Mouse (Mus musculus) cortical plate, adult 2 months (tissue): Measurements from ENCODE around the gene Cilp2. TPM values are rescaled to one million over a fixed set of nuclear protein-coding genes. Genes with fewer than 3 reads are reported as not detected.

Experiments used
- H3K27ac ChIP-seq: fragments of 200-500 bp; 2 replicates; pipeline ENCODE4 v1.5.1; 2012; ENCODE audit warnings: low read length, control low read depth, inconsistent platforms; ENCODE audit not compliant: insufficient read depth
- H3K4me1 ChIP-seq: fragments of 200-500 bp; 2 replicates; pipeline ENCODE4 v1.6.1; 2011; ENCODE audit warnings: low read length; ENCODE audit not compliant: control insufficient read depth, insufficient read depth
- H3K4me3 ChIP-seq: fragments of 200-500 bp; 2 replicates; pipeline ENCODE4 v1.5.1; 2011; ENCODE audit warnings: mild to moderate bottlenecking, low read length, control low read depth; ENCODE audit not compliant: insufficient read depth
- CTCF ChIP-seq: fragments of 200-500 bp; IDR thresholded peaks from 2 replicates; pipeline ENCODE4 v1.5.1; 2011; ENCODE audit warnings: mild to moderate bottlenecking, control low read depth, low read length; ENCODE audit not compliant: insufficient read depth; ENCODE audit errors: extremely low read depth
- POLR2A ChIP-seq: fragments of 200-500 bp; IDR thresholded peaks from 2 replicates; pipeline ENCODE4 v1.6.1; 2011; ENCODE audit warnings: mild to moderate bottlenecking, low read length, control low read depth; ENCODE audit not compliant: insufficient read depth; ENCODE audit errors: extremely low read depth
- polyA plus RNA-seq: library from polyadenylated mRNA; depleted of rRNA; stranded (reverse); fragments of >200 nt; gene quantifications from 2 replicates; pipeline ENCODE4 v1.2.3, GENCODE M21; 2012; rRNA removed

Gene Cilp2
- polyA plus RNA-seq, 1 experiment = 1.4 TPM

DNA sequence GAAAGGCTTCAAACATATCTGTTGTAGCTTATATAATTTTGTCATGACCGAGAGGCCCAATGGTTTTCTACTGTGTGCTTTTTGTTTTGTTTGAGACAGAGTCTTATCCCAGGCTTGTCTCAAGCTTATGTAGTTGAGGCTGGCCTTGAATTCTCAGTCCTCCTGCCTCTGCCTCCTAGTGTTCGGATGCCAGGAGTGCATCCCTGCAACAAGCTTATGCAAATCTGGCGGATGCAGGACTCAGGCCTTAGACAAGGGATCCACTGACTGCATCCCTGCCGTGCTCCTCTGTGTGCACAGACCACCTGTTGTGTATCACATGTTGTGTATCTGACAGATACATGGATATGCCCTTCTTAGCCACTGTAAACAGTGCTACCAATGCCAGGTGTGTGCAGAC, 26.7 kb downstream of the Cilp2 start:
- no peak overlapping the region for H3K4me3 ChIP-seq
- no peak overlapping the region for H3K27ac ChIP-seq
- TF ChIP-seq POLR2A (no peak), CTCF (no peak)
- H3K4me1 ChIP-seq = peaks cover 2% of the 10 kb centered on the region

- no peak for TF ChIP-seq CTCF
- Histone ChIP-seq H3K4me1 (no peaks in the 10 kb centered on the region), H3K4me3 (no peak overlapping the region)
These were observed 33.6 kb downstream of the Cilp2 start for GRCm38 (mm10) chr8:69853869-69854268.

DNA sequence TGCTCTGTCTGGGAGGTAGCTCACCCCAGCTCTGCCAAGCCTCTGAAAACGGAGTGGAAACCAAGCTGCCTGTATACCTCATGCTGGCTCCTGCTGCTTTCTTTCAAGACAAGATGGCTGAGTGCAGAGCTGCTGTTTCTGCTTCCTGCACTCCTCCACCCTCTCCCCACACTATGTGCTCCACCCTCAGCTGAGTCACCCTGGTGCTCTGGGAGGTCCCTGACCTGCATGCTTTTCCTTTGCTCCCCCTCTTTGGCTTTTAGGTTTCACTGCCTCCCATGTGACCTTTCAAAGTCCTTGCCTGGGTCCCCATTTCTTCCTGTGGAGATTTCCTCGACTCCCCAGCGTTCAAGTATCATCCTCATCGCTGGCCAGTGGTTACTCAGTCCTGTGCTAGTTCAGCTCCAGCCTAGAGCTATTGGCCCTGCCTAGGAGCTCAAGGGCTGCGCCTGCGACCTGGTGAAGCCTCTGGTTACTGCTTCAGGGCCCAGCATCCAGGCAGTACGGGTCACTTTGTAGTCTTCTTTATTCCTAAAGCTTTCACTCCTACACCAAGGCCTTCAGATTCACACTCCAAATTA, 36.5 kb downstream of the Cilp2 start:
- TF ChIP-seq POLR2A (no peak), CTCF (no peak)
- H3K4me1 ChIP-seq = no peaks in the 10 kb centered on the region
- no peak overlapping the region for H3K4me3 ChIP-seq
- H3K27ac ChIP-seq = no peak overlapping the region

More at GRCm38 (mm10) chr8:69853869-69854268, 33.6 kb downstream of the Cilp2 start:
- H3K27ac ChIP-seq = no peak overlapping the region

DNA sequence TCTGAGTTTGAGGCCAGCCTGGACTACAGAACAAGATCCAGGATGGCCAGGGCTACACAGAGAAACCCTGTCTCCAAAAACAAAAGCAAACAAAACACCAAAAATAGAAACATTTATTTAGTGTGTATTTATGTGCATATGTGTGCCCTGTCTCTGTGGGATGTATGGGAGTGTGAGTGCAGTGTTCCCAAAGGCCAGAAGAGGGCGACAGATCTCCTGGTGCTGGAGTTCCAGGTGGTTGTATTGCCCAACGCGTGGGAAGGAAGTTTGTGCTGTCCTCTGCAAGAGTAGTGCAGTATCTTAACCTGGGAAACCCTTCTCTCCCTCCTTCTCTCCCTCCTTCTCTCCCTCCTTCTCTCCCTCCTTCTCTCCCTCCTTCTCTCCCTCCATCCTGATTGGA, 37.6 kb downstream of the Cilp2 start:
- 0 out of 2 replicates have a peak, but pooled peaks have one; percentile 21 for TF ChIP-seq CTCF
- TF ChIP-seq POLR2A = no peak
- Histone ChIP-seq H3K27ac (no peak overlapping the region), H3K4me3 (no peak overlapping the region), H3K4me1 (no peaks in the 10 kb centered on the region)

DNA sequence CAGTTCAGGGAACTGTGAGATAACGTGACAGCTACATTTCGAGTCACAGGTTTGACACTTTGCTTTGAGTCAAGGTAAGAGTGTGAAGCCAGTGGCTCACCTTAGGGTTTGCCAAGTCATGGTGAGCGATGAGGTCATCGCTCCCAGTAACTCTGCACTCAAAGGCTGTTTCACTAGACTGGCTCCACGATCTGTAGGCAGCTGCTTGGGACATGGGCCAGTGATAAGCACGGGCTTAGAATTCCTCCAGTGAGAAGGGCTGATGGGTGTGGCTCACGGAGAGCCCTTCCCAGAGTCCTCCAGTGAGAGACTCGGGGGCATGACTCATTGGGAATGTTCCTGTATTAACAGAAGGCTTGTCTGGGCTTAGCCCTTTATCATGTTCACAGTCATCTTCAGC, 38.5 kb downstream of the Cilp2 start:
- no peak for TF ChIP-seq POLR2A
- no peak for TF ChIP-seq CTCF
- H3K4me1 ChIP-seq = no peaks in the 10 kb centered on the region
- H3K4me3 ChIP-seq = no peak overlapping the region
- no peak overlapping the region for H3K27ac ChIP-seq

DNA sequence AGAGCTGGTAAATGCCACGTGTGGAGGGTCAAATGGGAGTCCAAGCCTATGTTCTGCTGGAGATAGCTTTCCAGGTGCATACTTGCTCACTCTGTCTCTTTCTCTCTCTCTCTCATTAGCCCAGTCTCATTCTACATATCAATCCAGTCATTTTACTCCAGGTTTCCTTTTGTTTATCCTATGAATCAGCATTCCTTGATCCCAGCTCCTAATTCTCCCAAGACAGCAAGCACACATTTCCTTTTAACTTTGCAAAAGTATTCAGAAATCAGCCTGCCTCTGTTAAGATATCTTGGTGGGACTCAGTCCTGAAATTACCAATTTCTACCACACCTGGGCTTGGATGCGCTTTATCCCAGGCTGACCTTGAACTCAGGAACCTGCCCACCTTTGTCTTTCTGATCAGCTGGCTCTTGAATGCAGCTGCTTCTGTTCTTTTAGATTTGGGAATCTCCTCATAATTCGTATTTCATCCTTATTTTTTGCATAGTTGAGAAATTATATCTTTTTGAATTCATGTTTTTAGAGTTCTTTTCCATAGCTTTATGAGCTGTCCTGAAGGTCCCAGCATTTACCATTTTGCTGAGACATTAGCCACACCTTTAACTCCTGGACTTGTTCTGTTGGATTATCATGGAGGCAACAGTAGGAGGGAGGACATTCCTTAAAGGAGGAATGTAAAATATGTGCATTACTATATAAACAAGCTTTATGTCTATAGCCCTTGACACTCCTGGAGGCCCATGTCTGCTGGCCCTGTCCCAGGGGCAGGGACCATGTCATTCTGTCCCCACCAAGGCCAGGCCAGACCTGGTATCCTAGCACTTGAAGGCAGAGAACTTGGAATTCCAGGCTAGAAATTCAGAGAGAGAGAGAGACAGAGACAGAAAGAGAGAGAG, 40.1 kb downstream of the Cilp2 start:
- TF ChIP-seq POLR2A (no peak), CTCF (no peak)
- no peak overlapping the region for H3K4me3 ChIP-seq
- H3K4me1 ChIP-seq = no peaks in the 10 kb centered on the region
- H3K27ac ChIP-seq = no peak overlapping the region

- H3K4me1 ChIP-seq = peaks cover 3% of the 10 kb centered on the region; the same call in 1 of the 2 replicates
- TF ChIP-seq POLR2A (no peak), CTCF (no peak)
These were observed 50.3 kb downstream of the Cilp2 start for GRCm38 (mm10) chr8:69837057-69837682.

GRCm38 (mm10) chr8:69832298-69832853, 55.1 kb downstream of the Cilp2 start, which contains the start of gene Pbx4:
Pbx4 (plus strand) TSS chr8:69832491.
- TF ChIP-seq CTCF (no peak), POLR2A (peak; percentile 33; the same call in 1 of the 2 replicates)
- Histone ChIP-seq H3K4me3 (peak within 1 kb of the TSS; percentile 80), H3K4me1 (peaks cover 3% of the 10 kb centered on the region; the same call in 1 of the 2 replicates), H3K27ac (no peak within 1 kb of the TSS; the same call in 1 of the 2 replicates)

More at GRCm38 (mm10) chr8:69837057-69837682, 50.3 kb downstream of the Cilp2 start:
- Histone ChIP-seq H3K4me3 (no peak overlapping the region), H3K27ac (no peak overlapping the region)

Other genes starting within 250 kb of the Cilp2 start
- gene Zfp964, start 233.2 kb downstream of the Cilp2 start, polyA plus RNA-seq = 2.7 and 2.9 TPM in 2 replicates
- gene Zfp869, start 177.0 kb downstream of the Cilp2 start, polyA plus RNA-seq = 18.4 and 20.5 TPM in 2 replicates
- 6.2 and 6.4 TPM in 2 replicates for gene Zfp963, start 137.7 kb downstream of the Cilp2 start, polyA plus RNA-seq
- 0.15 and 1.3 TPM in 2 replicates for gene Gm20422, start 112.8 kb downstream of the Cilp2 start, polyA plus RNA-seq
- gene Atp13a1, start 96.5 kb downstream of the Cilp2 start, polyA plus RNA-seq = 49.2 and 51.6 TPM in 2 replicates
- 20.3 TPM in 2 replicates for gene Zfp866, start 96.5 kb downstream of the Cilp2 start, polyA plus RNA-seq
- gene Gmip, start 79.0 kb downstream of the Cilp2 start, polyA plus RNA-seq = 15.7 and 16.1 TPM in 2 replicates
- gene Lpar2, start 65.3 kb downstream of the Cilp2 start, polyA plus RNA-seq = 0.53 and 0.54 TPM in 2 replicates
- 32.0 and 35.4 TPM in 2 replicates for gene Pbx4, start 55.2 kb downstream of the Cilp2 start, polyA plus RNA-seq
- gene Tssk6, start 14.5 kb upstream of the Cilp2 start, polyA plus RNA-seq = 0.29 and 0.40 TPM in 2 replicates
- 182 and 184 TPM in 2 replicates for gene Ndufa13, start 14.9 kb upstream of the Cilp2 start, polyA plus RNA-seq
- gene Yjefn3, start 15.0 kb upstream of the Cilp2 start, polyA plus RNA-seq = 34.2 and 35.7 TPM in 2 replicates
- gene Gatad2a, start 108.7 kb upstream of the Cilp2 start, polyA plus RNA-seq = 21.1 and 24.3 TPM in 2 replicates
- gene Mau2, start 155.0 kb upstream of the Cilp2 start, polyA plus RNA-seq = 80.5 and 86.1 TPM in 2 replicates
- gene Sugp1, start 155.1 kb upstream of the Cilp2 start, polyA plus RNA-seq = 34.5 and 37.4 TPM in 2 replicates
- 4.8 and 6.4 TPM in 2 replicates for gene Tm6sf2, start 185.2 kb upstream of the Cilp2 start, polyA plus RNA-seq
- gene Hapln4, start 195.8 kb upstream of the Cilp2 start, polyA plus RNA-seq = 65.4 and 69.9 TPM in 2 replicates
- 79.0 and 82.5 TPM in 2 replicates for gene Ncan, start 233.2 kb upstream of the Cilp2 start, polyA plus RNA-seq
- 22.5 and 25.2 TPM in 2 replicates for gene Nr2c2ap, start 243.6 kb upstream of the Cilp2 start, polyA plus RNA-seq